10 mouse cellular contexts compared by ENCODE assay signal in the genomic region with DNA sequence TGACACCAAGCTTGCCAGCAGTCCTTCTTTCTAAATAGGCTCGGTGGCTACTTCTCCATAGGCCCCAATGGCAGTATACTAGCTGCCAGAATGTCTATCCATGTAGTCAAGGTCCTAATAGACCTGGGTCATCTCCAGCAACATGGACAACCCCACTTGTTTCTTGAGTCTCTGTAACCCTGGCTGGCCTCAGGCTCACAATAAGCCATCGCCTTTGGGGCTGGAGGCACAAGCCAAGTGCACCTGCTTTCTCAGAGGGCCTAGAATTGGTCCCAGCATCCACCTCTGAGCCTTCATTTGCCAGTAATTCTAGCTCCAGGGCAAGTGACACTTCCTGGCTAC. TPM values are rescaled to one million over a fixed set of nuclear protein-coding genes. Genes with fewer than 3 reads are reported as not detected.
DNase-seq lines count a peak whose midpoint lies in the region; ATAC-seq and TF ChIP-seq lines count a peak whose summit lies in the region.
"Had no signal": no experiment of that assay in that cellular context is flagged by ENCODE, and none has a peak within 500 bp of the region (broad histone marks: within the 10 kb centered on the region; RNA-seq: fewer than 3 reads in every experiment).

No protein-coding gene starts in this region.

- H3K9me3 ChIP-seq in heart, embryonic 12.5 days (replicated peaks): no peaks in the 10 kb centered on the region
- no peaks in the 10 kb centered on the region for H3K9me3 ChIP-seq in ES-Bruce4 (replicated peaks; ENCODE audit: control insufficient read depth, insufficient read depth, low read length, poor library complexity, severe bottlenecking)
- no peaks in the 10 kb centered on the region for H3K9me3 ChIP-seq in hindbrain, postnatal 0 days (ENCODE audit: low read length)
- H3K9me3 ChIP-seq in midbrain, embryonic 13.5 days: no peaks in the 10 kb centered on the region

- no peak for TF ChIP-seq EP300 in ES-Bruce4 (IDR thresholded peaks at IDR 0.05; ENCODE audit: insufficient read depth, low read depth, low read length)

- no peaks in the 10 kb centered on the region for H3K27me3 ChIP-seq in heart, embryonic 12.5 days (replicated peaks)
- H3K27me3 ChIP-seq in ES-Bruce4 (ENCODE audit: control insufficient read depth, insufficient read depth, low read length, poor library complexity, severe bottlenecking): no peaks in the 10 kb centered on the region
- H3K27me3 ChIP-seq in hindbrain, postnatal 0 days (ENCODE audit: insufficient read depth, low read length): no peaks in the 10 kb centered on the region
- no peaks in the 10 kb centered on the region for H3K27me3 ChIP-seq in midbrain, embryonic 13.5 days

- peak overlapping the region; percentile 82 for H3K4me2 ChIP-seq in heart, embryonic 12.5 days
- no peak overlapping the region for H3K4me2 ChIP-seq in hindbrain, postnatal 0 days (ENCODE audit: low read depth, low read length)
- H3K4me2 ChIP-seq in midbrain, embryonic 13.5 days (replicated peaks): peak overlapping the region; percentile 96

- WGBS in heart, embryonic 12.5 days: 48% methylated on average over 2 of the region's 2 CpGs
- 25% methylated on average over 2 of the region's 2 CpGs for WGBS in hindbrain, postnatal 0 days
- 50% methylated on average over 2 of the region's 2 CpGs for WGBS in midbrain, embryonic 13.5 days

- H3K4me1 ChIP-seq in heart, embryonic 12.5 days (replicated peaks): peaks cover 17% of the 10 kb centered on the region
- no peaks in the 10 kb centered on the region for H3K4me1 ChIP-seq in ES-Bruce4 (ENCODE audit: control insufficient read depth, insufficient read depth, low read length)
- H3K4me1 ChIP-seq in hindbrain, postnatal 0 days (ENCODE audit: insufficient read depth, low read length): no peaks in the 10 kb centered on the region; the same call in 1 of the 2 replicates
- peaks cover 23% of the 10 kb centered on the region for H3K4me1 ChIP-seq in midbrain, embryonic 13.5 days (replicated peaks)

- no peak for DNase-seq in heart, postnatal 4 days
- no peak for DNase-seq in hindbrain, postnatal 0 days (ENCODE audit: low spot score)
- DNase-seq in urinary bladder, postnatal 25 days (ENCODE audit: low spot score): no peak
- no peak for DNase-seq in ovary, postnatal 10 days (ENCODE audit: low spot score)
- no peak for DNase-seq in urinary bladder, postnatal 14 days (ENCODE audit: low spot score)

- H3K36me3 ChIP-seq in heart, embryonic 12.5 days: peaks cover 49% of the 10 kb centered on the region
- peaks cover 42% of the 10 kb centered on the region for H3K36me3 ChIP-seq in ES-Bruce4 (ENCODE audit: control insufficient read depth, insufficient read depth, low read length, poor library complexity, severe bottlenecking)
- H3K36me3 ChIP-seq in hindbrain, postnatal 0 days (ENCODE audit: insufficient read depth, low read length): peaks cover 41% of the 10 kb centered on the region
- peaks cover 52% of the 10 kb centered on the region for H3K36me3 ChIP-seq in midbrain, embryonic 13.5 days

- 0 out of 2 replicates have a peak overlapping the region, but pooled peaks have one; percentile 85 for H3K4me3 ChIP-seq in heart, embryonic 12.5 days
- H3K4me3 ChIP-seq in ES-Bruce4 (ENCODE audit: low read depth, low read length): no peak overlapping the region
- H3K4me3 ChIP-seq in hindbrain, postnatal 0 days (ENCODE audit: low read length): no peak overlapping the region
- 0 out of 2 replicates have a peak overlapping the region, but pooled peaks have one; percentile 90 for H3K4me3 ChIP-seq in midbrain, embryonic 13.5 days (replicated peaks)

- no peak for TF ChIP-seq CTCF in ES-Bruce4 (IDR thresholded peaks at IDR 0.05; ENCODE audit: low read depth, low read length)
- no peak for TF ChIP-seq CTCF in hindbrain, postnatal 0 days (IDR thresholded peaks at IDR 0.05; ENCODE audit: low read depth)

- ATAC-seq in heart, embryonic 12.5 days (ENCODE audit: insufficient number of reproducible peaks, low FRiP score): no peak
- ATAC-seq in hindbrain, postnatal 0 days: no peak
- no peak for ATAC-seq in midbrain, embryonic 13.5 days

- no peak overlapping the region for H3K27ac ChIP-seq in heart, embryonic 12.5 days (ENCODE audit: poor library complexity, severe bottlenecking)
- H3K27ac ChIP-seq in ES-Bruce4 (ENCODE audit: insufficient read depth, low read length): peak overlapping the region; percentile 61
- H3K27ac ChIP-seq in hindbrain, postnatal 0 days: peak overlapping the region; percentile 45; the same call in 1 of the 2 replicates
- H3K27ac ChIP-seq in midbrain, embryonic 13.5 days: no peak overlapping the region

- no peak for TF ChIP-seq POLR2A in ES-Bruce4 (IDR thresholded peaks at IDR 0.05; ENCODE audit: insufficient read depth, low read length)

- H3K9ac ChIP-seq in heart, embryonic 12.5 days: no peak overlapping the region
- H3K9ac ChIP-seq in ES-Bruce4 (ENCODE audit: low read depth, poor library complexity, severe bottlenecking): peak overlapping the region; percentile 81
- H3K9ac ChIP-seq in hindbrain, postnatal 0 days (replicated peaks; ENCODE audit: low read length): no peak overlapping the region
- H3K9ac ChIP-seq in midbrain, embryonic 13.5 days (replicated peaks): no peak overlapping the region; the same call in 1 of the 2 replicates

RNA-seq across cellular contexts. Expression of a gene that starts 1.7 kb away (rescaled TPM):
- polyA plus RNA-seq in heart, embryonic 12.5 days (2016; fragmentation: Nextera tagmentation; extraction: Ambion mirVana): 41.7 and 41.9 TPM in 2 replicates
- total RNA-seq in heart, postnatal 4 days (2021): 10 to 100 TPM; 28.6 to 29.9 TPM
- polyA plus RNA-seq in ES-Bruce4 (2011; ENCODE audit: insufficient read depth, insufficient read length, low read depth, missing spikeins): 6.7 and 7.2 TPM in 2 replicates
- total RNA-seq in hindbrain, postnatal 0 days (2014; rRNA removed): 44.9 and 46.4 TPM in 2 replicates
- polyA plus RNA-seq in hindbrain, postnatal 0 days (2015; fragmentation: Nextera tagmentation; extraction: Ambion mirVana): 64.7 TPM in 2 replicates
- polyA plus RNA-seq in midbrain, embryonic 13.5 days (2015; fragmentation: Nextera tagmentation; extraction: Ambion mirVana): 53.4 and 54.0 TPM in 2 replicates

RNA-seq across cellular contexts. Expression of a gene that starts 8.4 kb away (rescaled TPM):
- 106 and 115 TPM in 2 replicates for polyA plus RNA-seq in heart, embryonic 12.5 days (2016; fragmentation: Nextera tagmentation; extraction: Ambion mirVana)
- 10 to 100 TPM; 69.6 to 71.9 TPM for total RNA-seq in heart, postnatal 4 days (2021)
- 167 and 196 TPM in 2 replicates for polyA plus RNA-seq in ES-Bruce4 (2011; ENCODE audit: insufficient read depth, insufficient read length, low read depth, missing spikeins)
- 39.4 and 39.8 TPM in 2 replicates for total RNA-seq in hindbrain, postnatal 0 days (2014; rRNA removed)
- polyA plus RNA-seq in hindbrain, postnatal 0 days (2015; fragmentation: Nextera tagmentation; extraction: Ambion mirVana): 72.1 and 80.0 TPM in 2 replicates
- polyA plus RNA-seq in midbrain, embryonic 13.5 days (2015; fragmentation: Nextera tagmentation; extraction: Ambion mirVana): 119 and 125 TPM in 2 replicates

RNA-seq across cellular contexts. Expression of a gene that starts 10.6 kb away (rescaled TPM):
- 0.13 and 0.33 TPM in 2 replicates for polyA plus RNA-seq in heart, embryonic 12.5 days (2016; fragmentation: Nextera tagmentation; extraction: Ambion mirVana)
- not detected for total RNA-seq in heart, postnatal 4 days (2021)
- polyA plus RNA-seq in ES-Bruce4 (2011; ENCODE audit: insufficient read depth, insufficient read length, low read depth, missing spikeins): 1.1 and 1.7 TPM in 2 replicates
- not detected in 2 replicates for total RNA-seq in hindbrain, postnatal 0 days (2014; rRNA removed)
- polyA plus RNA-seq in hindbrain, postnatal 0 days (2015; fragmentation: Nextera tagmentation; extraction: Ambion mirVana): 0.11 and 0.42 TPM in 2 replicates
- polyA plus RNA-seq in midbrain, embryonic 13.5 days (2015; fragmentation: Nextera tagmentation; extraction: Ambion mirVana): 0.24 and 0.46 TPM in 2 replicates
- total RNA-seq: granulocyte monocyte progenitor cell, adult 5-6 weeks; megakaryocyte-erythroid progenitor cell, adult 5-6 weeks had no signal

RNA-seq across cellular contexts. Expression of a gene that starts 22.1 kb away (rescaled TPM):
- polyA plus RNA-seq in heart, embryonic 12.5 days (2016; fragmentation: Nextera tagmentation; extraction: Ambion mirVana): 52.2 and 53.0 TPM in 2 replicates
- total RNA-seq in heart, postnatal 4 days (2021): 10 to 100 TPM; 29.4 to 29.7 TPM
- polyA plus RNA-seq in ES-Bruce4 (2011; ENCODE audit: insufficient read depth, insufficient read length, low read depth, missing spikeins): 31.2 and 37.2 TPM in 2 replicates
- 79.1 and 88.9 TPM in 2 replicates for total RNA-seq in hindbrain, postnatal 0 days (2014; rRNA removed)
- 70.9 and 72.4 TPM in 2 replicates for polyA plus RNA-seq in hindbrain, postnatal 0 days (2015; fragmentation: Nextera tagmentation; extraction: Ambion mirVana)
- 55.7 and 59.8 TPM in 2 replicates for polyA plus RNA-seq in midbrain, embryonic 13.5 days (2015; fragmentation: Nextera tagmentation; extraction: Ambion mirVana)

RNA-seq across cellular contexts. Expression of a gene that starts 45.1 kb away (rescaled TPM):
- 0.38 and 0.90 TPM in 2 replicates for polyA plus RNA-seq in heart, embryonic 12.5 days (2016; fragmentation: Nextera tagmentation; extraction: Ambion mirVana)
- total RNA-seq in heart, postnatal 4 days (2021): under 1 TPM; 0.55 to 0.74 TPM
- 3.9 and 4.1 TPM in 2 replicates for polyA plus RNA-seq in ES-Bruce4 (2011; ENCODE audit: insufficient read depth, insufficient read length, low read depth, missing spikeins)
- 0.25 and 1.2 TPM in 2 replicates for total RNA-seq in hindbrain, postnatal 0 days (2014; rRNA removed)
- polyA plus RNA-seq in hindbrain, postnatal 0 days (2015; fragmentation: Nextera tagmentation; extraction: Ambion mirVana): 5.6 and 6.4 TPM in 2 replicates
- 0.80 and 0.81 TPM in 2 replicates for polyA plus RNA-seq in midbrain, embryonic 13.5 days (2015; fragmentation: Nextera tagmentation; extraction: Ambion mirVana)
- total RNA-seq: granulocyte monocyte progenitor cell, adult 5-6 weeks had no signal

Comparison
In these comparisons a context has a peak if more than half of its experiments do, and no peak if none do; other contexts are left out.
1. H3K27ac ChIP-seq: peak in ES-Bruce4 (single experiment) and hindbrain, postnatal 0 days (single experiment); none in heart, embryonic 12.5 days (single experiment) and midbrain, embryonic 13.5 days (single experiment).
2. H3K4me3 ChIP-seq: peak in heart, embryonic 12.5 days (single experiment) and midbrain, embryonic 13.5 days (single experiment); none in ES-Bruce4 (single experiment) and hindbrain, postnatal 0 days (single experiment).